Comparison of ENCODE assay signal across 26 mouse cellular contexts in genomic region chr6:6931507-6931906, GRCm38 (mm10). TPM values are rescaled to one million over a fixed set of nuclear protein-coding genes. Genes with fewer than 3 reads are reported as not detected.
DNase-seq lines count a peak whose midpoint lies in the region; ATAC-seq and TF ChIP-seq lines count a peak whose summit lies in the region.
"Had no signal": no experiment of that assay in that cellular context is flagged by ENCODE, and none has a peak within 500 bp of the region (broad histone marks: within the 10 kb centered on the region; RNA-seq: fewer than 3 reads in every experiment).

No protein-coding gene starts in this region.

- ATAC-seq in forebrain, postnatal 0 days, result peak; percentile 87
- no peak for ATAC-seq in forebrain, embryonic 12.5 days (ENCODE audit: low FRiP score)
- no peak for ATAC-seq in midbrain, embryonic 14.5 days (ENCODE audit: low FRiP score, low TSS enrichment)
- peak; percentile 27; the same call in 1 of the 2 replicates for ATAC-seq in midbrain, postnatal 0 days (ENCODE audit: low FRiP score)
- ATAC-seq: CD4-positive, CD25-positive, alpha-beta regulatory T cell, adult 4 months had no signal

- no peak for TF ChIP-seq CTCF in forebrain, postnatal 0 days (IDR thresholded peaks at IDR 0.05; ENCODE audit: low read depth)
- no peak for TF ChIP-seq CTCF in brain, embryonic 14.5 days (IDR thresholded peaks at IDR 0.05; ENCODE audit: borderline replicate concordance, extremely low read depth, insufficient read depth, insufficient read length)
- no peak for TF ChIP-seq CTCF in midbrain, postnatal 0 days (IDR thresholded peaks at IDR 0.05)

- TF ChIP-seq POLR2A in brain, embryonic 14.5 days (IDR thresholded peaks at IDR 0.05; ENCODE audit: borderline replicate concordance, extremely low read depth, insufficient read depth, insufficient read length, poor library complexity, severe bottlenecking), result no peak

- no peak overlapping the region for H3K4me2 ChIP-seq in forebrain, postnatal 0 days (ENCODE audit: low read depth)
- H3K4me2 ChIP-seq in forebrain, embryonic 12.5 days, result no peak overlapping the region
- no peak overlapping the region for H3K4me2 ChIP-seq in midbrain, embryonic 14.5 days (ENCODE audit: low read length)
- H3K4me2 ChIP-seq in midbrain, postnatal 0 days (ENCODE audit: low read depth, low read length, poor library complexity, severe bottlenecking), result no peak overlapping the region
- H3K4me2 ChIP-seq: embryonic facial prominence, embryonic 13.5 days; heart, embryonic 12.5 days; heart, embryonic 15.5 days; hindbrain, embryonic 13.5 days had no signal

- no peaks in the 10 kb centered on the region for H3K27me3 ChIP-seq in forebrain, postnatal 0 days (ENCODE audit: insufficient read depth, low read length)
- H3K27me3 ChIP-seq in forebrain, embryonic 12.5 days, result no peaks in the 10 kb centered on the region
- no peaks in the 10 kb centered on the region for H3K27me3 ChIP-seq in midbrain, embryonic 14.5 days (ENCODE audit: control insufficient read depth, insufficient read depth, low read length)
- H3K27me3 ChIP-seq in midbrain, embryonic 10.5 days (ENCODE audit: low read depth, poor library complexity, severe bottlenecking), result no peaks in the 10 kb centered on the region
- H3K27me3 ChIP-seq in midbrain, postnatal 0 days (ENCODE audit: insufficient read depth, low read length), result no peaks in the 10 kb centered on the region
- H3K27me3 ChIP-seq: embryonic facial prominence, embryonic 13.5 days; heart, embryonic 15.5 days; hindbrain, embryonic 13.5 days had no signal

- H3K4me1 ChIP-seq in forebrain, postnatal 0 days (ENCODE audit: insufficient read depth), result no peaks in the 10 kb centered on the region
- H3K4me1 ChIP-seq in forebrain, embryonic 12.5 days, result no peaks in the 10 kb centered on the region
- no peaks in the 10 kb centered on the region for H3K4me1 ChIP-seq in midbrain, embryonic 14.5 days (ENCODE audit: control insufficient read depth, insufficient read depth, low read length)
- no peaks in the 10 kb centered on the region for H3K4me1 ChIP-seq in midbrain, embryonic 10.5 days
- no peaks in the 10 kb centered on the region for H3K4me1 ChIP-seq in midbrain, postnatal 0 days (ENCODE audit: insufficient read depth, low read length)
- H3K4me1 ChIP-seq: embryonic facial prominence, embryonic 10.5 days; heart, embryonic 12.5 days; heart, embryonic 15.5 days; hindbrain, embryonic 10.5 days; hindbrain, embryonic 13.5 days had no signal

- peak; percentile 31 for DNase-seq in forebrain, postnatal 0 days
- DNase-seq in midbrain, embryonic 14.5 days, result peak; percentile 0
- DNase-seq in midbrain, embryonic 10.5 days (ENCODE audit: low spot score), result no peak
- peak; percentile 23 for DNase-seq in brain, embryonic 14.5 days (ENCODE audit: low read depth)
- DNase-seq in midbrain, postnatal 0 days (ENCODE audit: low spot score), result no peak
- DNase-seq: cerebellum, adult 11-12 months; cerebellum, adult 8-10 months; cerebellum, postnatal 10 days; cerebellum, postnatal 36 days; embryo, embryonic 11 days; gastrocnemius, postnatal 25 days; heart, adult 18-20 months; heart, postnatal 10 days; heart, postnatal 36 days had no signal

- no peak overlapping the region for H3K27ac ChIP-seq in forebrain, postnatal 0 days (ENCODE audit: low read depth, low read length)
- no peak overlapping the region for H3K27ac ChIP-seq in forebrain, embryonic 12.5 days
- H3K27ac ChIP-seq in midbrain, embryonic 14.5 days (replicated peaks; ENCODE audit: low read depth, low read length), result no peak overlapping the region
- H3K27ac ChIP-seq in midbrain, embryonic 10.5 days (replicated peaks), result no peak overlapping the region
- H3K27ac ChIP-seq in midbrain, postnatal 0 days (ENCODE audit: low read depth, low read length), result no peak overlapping the region
- H3K27ac ChIP-seq: embryonic facial prominence, embryonic 10.5 days; embryonic facial prominence, embryonic 13.5 days; heart, embryonic 15.5 days; hindbrain, embryonic 10.5 days; hindbrain, embryonic 13.5 days had no signal

- H3K4me3 ChIP-seq in forebrain, postnatal 0 days (ENCODE audit: low read depth, low read length), result no peak overlapping the region
- no peak overlapping the region for H3K4me3 ChIP-seq in forebrain, embryonic 12.5 days (replicated peaks)
- no peak overlapping the region for H3K4me3 ChIP-seq in midbrain, embryonic 14.5 days (replicated peaks; ENCODE audit: low read depth, low read length)
- no peak overlapping the region for H3K4me3 ChIP-seq in midbrain, embryonic 10.5 days
- H3K4me3 ChIP-seq in midbrain, postnatal 0 days (ENCODE audit: low read depth, low read length), result no peak overlapping the region
- H3K4me3 ChIP-seq: embryonic facial prominence, embryonic 10.5 days; embryonic facial prominence, embryonic 13.5 days; erythroblast, embryonic 14.5 days; heart, embryonic 12.5 days; heart, embryonic 15.5 days; hindbrain, embryonic 10.5 days; hindbrain, embryonic 13.5 days had no signal

- no peaks in the 10 kb centered on the region for H3K9me3 ChIP-seq in forebrain, postnatal 0 days (ENCODE audit: low read length)
- no peaks in the 10 kb centered on the region for H3K9me3 ChIP-seq in forebrain, embryonic 12.5 days
- no peaks in the 10 kb centered on the region for H3K9me3 ChIP-seq in midbrain, embryonic 14.5 days (ENCODE audit: control insufficient read depth, low read length)
- no peaks in the 10 kb centered on the region for H3K9me3 ChIP-seq in midbrain, embryonic 10.5 days (replicated peaks)
- H3K9me3 ChIP-seq in midbrain, postnatal 0 days (ENCODE audit: low read length), result no peaks in the 10 kb centered on the region
- H3K9me3 ChIP-seq: embryonic facial prominence, embryonic 10.5 days; embryonic facial prominence, embryonic 13.5 days; heart, embryonic 12.5 days; heart, embryonic 15.5 days; hindbrain, embryonic 10.5 days; hindbrain, embryonic 13.5 days had no signal

- H3K36me3 ChIP-seq in forebrain, postnatal 0 days (ENCODE audit: insufficient read depth), result no peaks in the 10 kb centered on the region
- no peaks in the 10 kb centered on the region for H3K36me3 ChIP-seq in forebrain, embryonic 12.5 days (replicated peaks)
- no peaks in the 10 kb centered on the region for H3K36me3 ChIP-seq in midbrain, embryonic 14.5 days (ENCODE audit: control insufficient read depth, insufficient read depth, low read length)
- no peaks in the 10 kb centered on the region for H3K36me3 ChIP-seq in midbrain, embryonic 10.5 days
- no peaks in the 10 kb centered on the region for H3K36me3 ChIP-seq in midbrain, postnatal 0 days (ENCODE audit: insufficient read depth, low read length)
- H3K36me3 ChIP-seq: embryonic facial prominence, embryonic 10.5 days; embryonic facial prominence, embryonic 13.5 days; heart, embryonic 12.5 days; heart, embryonic 15.5 days; hindbrain, embryonic 10.5 days; hindbrain, embryonic 13.5 days had no signal

- no peak overlapping the region for H3K9ac ChIP-seq in forebrain, postnatal 0 days
- no peak overlapping the region for H3K9ac ChIP-seq in forebrain, embryonic 12.5 days
- H3K9ac ChIP-seq in midbrain, embryonic 14.5 days (replicated peaks; ENCODE audit: low read length), result no peak overlapping the region
- no peak overlapping the region for H3K9ac ChIP-seq in midbrain, postnatal 0 days (replicated peaks; ENCODE audit: low read length, poor library complexity, severe bottlenecking)
- H3K9ac ChIP-seq: embryonic facial prominence, embryonic 13.5 days; heart, embryonic 12.5 days; heart, embryonic 15.5 days; hindbrain, embryonic 13.5 days had no signal

- 68% methylated on average over 4 of the region's 4 CpGs for WGBS in forebrain, postnatal 0 days
- WGBS in forebrain, embryonic 12.5 days, result 79% methylated on average over 4 of the region's 4 CpGs
- 70% methylated on average over 4 of the region's 4 CpGs for WGBS in midbrain, embryonic 14.5 days
- WGBS in midbrain, embryonic 10.5 days, result 89% methylated on average over 4 of the region's 4 CpGs
- 67% methylated on average over 4 of the region's 4 CpGs for WGBS in midbrain, postnatal 0 days

RNA-seq across cellular contexts. Expression of gene Sdhaf3, which starts 24.3 kb away (rescaled TPM):
- 5.5 and 6.4 TPM in 2 replicates for total RNA-seq in forebrain, postnatal 0 days (2014; rRNA removed)
- 5.0 TPM in 2 replicates for polyA plus RNA-seq in forebrain, postnatal 0 days (2015; fragmentation: Nextera tagmentation; extraction: Ambion mirVana)
- polyA plus RNA-seq in forebrain, embryonic 12.5 days (2016; fragmentation: Nextera tagmentation; extraction: Ambion mirVana), result 6.2 and 7.0 TPM in 2 replicates
- polyA plus RNA-seq in midbrain, embryonic 14.5 days (2014; fragmentation: Nextera tagmentation; extraction: Ambion mirVana), result 7.1 and 7.3 TPM in 2 replicates
- 7.3 and 7.7 TPM in 2 replicates for polyA plus RNA-seq in midbrain, embryonic 10.5 days (2016; fragmentation: Nextera tagmentation; extraction: Ambion mirVana)
- polyA plus RNA-seq in brain, embryonic 14.5 days (2012; rRNA removed), result 2.9 and 3.4 TPM in 2 replicates
- 4.4 and 5.5 TPM in 2 replicates for total RNA-seq in midbrain, postnatal 0 days (2014; rRNA removed)
- polyA plus RNA-seq in midbrain, postnatal 0 days (2015; fragmentation: Nextera tagmentation; extraction: Ambion mirVana), result 5.5 and 6.2 TPM in 2 replicates

RNA-seq across cellular contexts. Expression of gene Dlx5, which starts 49.6 kb away (rescaled TPM):
- total RNA-seq in forebrain, postnatal 0 days (2014; rRNA removed), result 6.5 and 12.9 TPM in 2 replicates
- 47.2 and 51.3 TPM in 2 replicates for polyA plus RNA-seq in forebrain, postnatal 0 days (2015; fragmentation: Nextera tagmentation; extraction: Ambion mirVana)
- 68.0 and 102 TPM in 2 replicates for polyA plus RNA-seq in forebrain, embryonic 12.5 days (2016; fragmentation: Nextera tagmentation; extraction: Ambion mirVana)
- polyA plus RNA-seq in midbrain, embryonic 14.5 days (2014; fragmentation: Nextera tagmentation; extraction: Ambion mirVana), result 0.26 and 0.82 TPM in 2 replicates
- polyA plus RNA-seq in midbrain, embryonic 10.5 days (2016; fragmentation: Nextera tagmentation; extraction: Ambion mirVana), result 4.5 and 8.9 TPM in 2 replicates
- polyA plus RNA-seq in brain, embryonic 14.5 days (2012; rRNA removed), result 15.5 and 20.4 TPM in 2 replicates
- 0.49 and 0.76 TPM in 2 replicates for total RNA-seq in midbrain, postnatal 0 days (2014; rRNA removed)
- polyA plus RNA-seq in midbrain, postnatal 0 days (2015; fragmentation: Nextera tagmentation; extraction: Ambion mirVana), result 3.3 and 6.7 TPM in 2 replicates
- total RNA-seq: gastrocnemius, adult 8-10 months; gastrocnemius, postnatal 25 days; MEL had no signal
- polyA plus RNA-seq: C2C12; CD4-positive, CD25-positive, alpha-beta regulatory T cell, adult 4 months; erythroblast, embryonic 14.5 days had no signal

Comparison
In these comparisons a context has a peak if more than half of its experiments do, and no peak if none do; other contexts are left out.
1. ATAC-seq: peak in forebrain, postnatal 0 days (single experiment) and midbrain, postnatal 0 days (single experiment); none in forebrain, embryonic 12.5 days (single experiment) and midbrain, embryonic 14.5 days (single experiment).
2. DNase-seq: peak in forebrain, postnatal 0 days (single experiment), midbrain, embryonic 14.5 days (single experiment) and brain, embryonic 14.5 days (single experiment); none in midbrain, embryonic 10.5 days (single experiment) and midbrain, postnatal 0 days (single experiment).